Mouse (Mus musculus): ENCODE results near the gene Acoxl. TPM values are rescaled to one million over a fixed set of nuclear protein-coding genes. Genes with fewer than 3 reads are reported as not detected.

Acoxl gene
- polyA plus RNA-seq, 1 experiment from 2014 or later: not detected

DNA sequence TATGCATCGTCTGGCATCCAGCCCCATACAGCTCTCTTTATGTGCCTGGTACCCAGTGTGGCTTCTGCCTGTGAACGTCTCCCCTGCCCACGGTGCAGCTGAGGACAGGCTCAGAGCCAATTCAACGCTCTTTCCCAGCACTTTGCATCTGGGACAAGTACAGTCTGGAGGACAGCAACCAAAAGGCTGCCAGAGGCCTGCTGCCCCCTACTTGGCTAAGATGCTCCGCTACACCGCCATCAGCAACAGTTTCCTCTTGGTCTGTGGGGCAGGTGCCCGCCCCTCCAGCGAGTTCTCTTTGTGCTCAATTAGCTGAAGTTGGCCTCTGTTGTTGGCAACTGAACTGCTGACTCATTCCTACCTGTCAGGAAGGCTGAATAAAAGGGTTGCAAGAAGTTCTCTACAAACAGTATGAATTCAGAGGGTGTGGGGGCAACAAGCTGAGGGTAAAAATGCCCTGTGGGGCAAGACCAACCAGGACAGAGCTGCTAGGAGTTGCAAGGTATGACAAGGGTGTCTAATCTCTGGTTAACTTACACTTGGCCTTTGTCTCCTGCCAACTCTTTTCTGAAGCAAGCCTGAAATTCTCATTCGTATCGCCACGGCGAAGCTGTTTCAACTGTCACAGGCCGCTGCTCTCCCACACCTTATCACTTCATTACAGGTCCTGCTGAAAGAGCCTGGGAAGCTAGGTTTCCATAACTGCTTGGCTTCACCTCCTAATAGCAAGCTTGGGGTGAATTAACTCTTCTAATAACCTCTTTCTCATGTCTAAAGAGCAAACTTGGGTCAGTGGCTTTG lies 328.1 kb downstream of the Acoxl start:
- peak overlapping the region; percentile 70 for H3K27ac ChIP-seq (replicated peaks)
- H3K9ac ChIP-seq: no peak overlapping the region
- no peaks in the 10 kb centered on the region for H3K27me3 ChIP-seq
- H3K4me1 ChIP-seq (replicated peaks): peaks cover 30% of the 10 kb centered on the region
- H3K4me2 ChIP-seq: peak overlapping the region; percentile 39
- WGBS (ENCODE audit: insufficient replicate concordance): 43% methylated on average over 13 of the region's 13 CpGs
- peak; percentile 79 for ATAC-seq (ENCODE audit: insufficient read depth)
- no peaks in the 10 kb centered on the region for H3K9me3 ChIP-seq (replicated peaks)
- no peaks in the 10 kb centered on the region for H3K36me3 ChIP-seq (replicated peaks)
- H3K4me3 ChIP-seq (replicated peaks): no peak overlapping the region

DNA sequence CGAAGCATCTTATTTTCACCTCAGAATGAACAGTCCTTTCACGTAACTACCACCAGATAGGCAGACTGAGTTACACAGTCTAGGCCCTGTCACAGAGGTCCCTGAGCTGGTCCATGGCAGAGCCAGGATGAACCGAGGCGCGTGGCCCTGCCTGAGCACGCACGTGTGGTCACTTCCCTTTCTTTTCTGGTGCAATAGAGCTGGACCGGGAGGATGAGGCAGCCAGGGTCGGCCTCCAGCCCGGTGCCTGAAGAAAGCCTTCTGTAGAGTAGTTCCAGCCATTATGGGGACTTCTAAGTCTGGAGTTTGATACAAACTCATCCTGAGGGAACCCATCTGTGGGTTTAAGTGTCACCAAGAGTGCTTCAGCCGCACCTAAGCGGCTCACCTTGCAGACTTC lies 329.3 kb downstream of the Acoxl start:
- 72% methylated on average over 12 of the region's 12 CpGs for WGBS (ENCODE audit: insufficient replicate concordance)
- no peak for ATAC-seq (ENCODE audit: insufficient read depth)
- Histone ChIP-seq H3K4me3 (replicated peaks) (no peak overlapping the region), H3K27me3 (no peaks in the 10 kb centered on the region), H3K4me2 (no peak overlapping the region), H3K4me1 (replicated peaks) (peaks cover 38% of the 10 kb centered on the region), H3K36me3 (replicated peaks) (no peaks in the 10 kb centered on the region), H3K27ac (replicated peaks) (no peak overlapping the region), H3K9ac (no peak overlapping the region), H3K9me3 (replicated peaks) (no peaks in the 10 kb centered on the region)

- Histone ChIP-seq H3K4me3 (replicated peaks) (no peak overlapping the region), H3K36me3 (replicated peaks) (no peaks in the 10 kb centered on the region), H3K27me3 (no peaks in the 10 kb centered on the region), H3K4me2 (0 out of 2 replicates have a peak overlapping the region, but pooled peaks have one; percentile 5), H3K9me3 (replicated peaks) (no peaks in the 10 kb centered on the region), H3K27ac (replicated peaks) (no peak overlapping the region), H3K4me1 (replicated peaks) (peaks cover 51% of the 10 kb centered on the region), H3K9ac (no peak overlapping the region)
- 61% methylated on average over 5 of the region's 5 CpGs for WGBS (ENCODE audit: insufficient replicate concordance)
- no peak for ATAC-seq (ENCODE audit: insufficient read depth)
Measured at GRCm38 (mm10) chr2:128169486-128169885, 330.8 kb downstream of the Acoxl start.

GRCm38 (mm10) chr2:128169972-128170371 lies 331.3 kb downstream of the Acoxl start:
- WGBS (ENCODE audit: insufficient replicate concordance): 61% methylated on average over 11 of the region's 11 CpGs

GRCm38 (mm10) chr2:128170614-128171013 lies 331.9 kb downstream of the Acoxl start:
- no peak overlapping the region for H3K4me3 ChIP-seq (replicated peaks)
- no peak for ATAC-seq (ENCODE audit: insufficient read depth)
- H3K27ac ChIP-seq (replicated peaks): no peak overlapping the region
- H3K9me3 ChIP-seq (replicated peaks): no peaks in the 10 kb centered on the region
- 68% methylated on average over 3 of the region's 3 CpGs for WGBS (ENCODE audit: insufficient replicate concordance)
- H3K9ac ChIP-seq: no peak overlapping the region
- no peaks in the 10 kb centered on the region for H3K36me3 ChIP-seq (replicated peaks)
- no peaks in the 10 kb centered on the region for H3K27me3 ChIP-seq
- H3K4me1 ChIP-seq (replicated peaks): peaks cover 58% of the 10 kb centered on the region
- H3K4me2 ChIP-seq: no peak overlapping the region

More at GRCm38 (mm10) chr2:128169972-128170371, 331.3 kb downstream of the Acoxl start:
- Histone ChIP-seq H3K4me3 (replicated peaks) (no peak overlapping the region), H3K27me3 (no peaks in the 10 kb centered on the region), H3K9me3 (replicated peaks) (no peaks in the 10 kb centered on the region), H3K4me1 (replicated peaks) (peaks cover 52% of the 10 kb centered on the region), H3K36me3 (replicated peaks) (no peaks in the 10 kb centered on the region), H3K27ac (replicated peaks) (no peak overlapping the region; the same call in 1 of the 2 replicates), H3K4me2 (peak overlapping the region; percentile 5; the same call in 1 of the 2 replicates), H3K9ac (no peak overlapping the region)
- no peak for ATAC-seq (ENCODE audit: insufficient read depth)

DNA sequence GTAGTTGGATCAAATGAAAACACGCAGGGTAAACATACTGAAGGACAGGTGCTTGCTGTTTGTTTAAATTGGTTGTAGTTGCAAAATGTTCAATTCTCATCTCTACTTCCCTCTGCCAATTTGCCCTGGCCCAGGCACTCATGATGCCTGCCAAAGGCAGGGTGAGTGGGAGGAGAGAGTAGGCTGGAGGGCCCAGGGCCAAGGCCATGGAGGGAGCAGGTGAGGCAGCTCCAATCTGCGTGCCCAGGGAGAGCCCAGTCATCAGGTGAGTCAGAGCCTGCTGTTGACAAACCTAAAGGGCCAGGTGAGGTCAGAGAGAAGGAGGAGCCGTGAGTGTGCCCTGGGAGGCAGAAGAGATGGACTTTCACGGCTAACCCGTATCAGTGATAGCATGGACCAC lies 333.6 kb downstream of the Acoxl start:
- Histone ChIP-seq H3K27ac (replicated peaks) (no peak overlapping the region), H3K27me3 (no peaks in the 10 kb centered on the region), H3K9ac (no peak overlapping the region), H3K4me3 (replicated peaks) (no peak overlapping the region), H3K4me2 (no peak overlapping the region), H3K9me3 (replicated peaks) (no peaks in the 10 kb centered on the region), H3K4me1 (replicated peaks) (peaks cover 62% of the 10 kb centered on the region), H3K36me3 (replicated peaks) (no peaks in the 10 kb centered on the region)
- 61% methylated on average over 5 of the region's 5 CpGs for WGBS (ENCODE audit: insufficient replicate concordance)
- peak; percentile 48; the same call in 1 of the 2 replicates for ATAC-seq (ENCODE audit: insufficient read depth)

Small RNA genes lying within 50 kb of the gene (microRNA-seq; reads per million reads assigned to microRNA genes)
- gene Gm22411: not detected

Other genes starting within 250 kb of the Acoxl start
- 0.03 and 0.31 TPM in 2 replicates for gene Mal, start 182.2 kb upstream of the Acoxl start, polyA plus RNA-seq (2015; fragmentation: Nextera tagmentation; extraction: Ambion mirVana)
- gene Mall, start 108.9 kb upstream of the Acoxl start, polyA plus RNA-seq (2015; fragmentation: Nextera tagmentation; extraction: Ambion mirVana): 0.09 and 0.13 TPM in 2 replicates
- 3.7 and 4.6 TPM in 2 replicates for gene Nphp1, start 50.0 kb upstream of the Acoxl start, polyA plus RNA-seq (2015; fragmentation: Nextera tagmentation; extraction: Ambion mirVana)
- gene Mtln, start 46.4 kb upstream of the Acoxl start, polyA plus RNA-seq (2015; fragmentation: Nextera tagmentation; extraction: Ambion mirVana): 12.9 and 16.6 TPM in 2 replicates
- 29.5 and 31.3 TPM in 2 replicates for gene Bub1, start 7.0 kb upstream of the Acoxl start, polyA plus RNA-seq (2015; fragmentation: Nextera tagmentation; extraction: Ambion mirVana)